Mouse (Mus musculus) cortical plate, adult 2 months (tissue): ENCODE data around the gene Khdc1b. TPM values are rescaled to one million over a fixed set of nuclear protein-coding genes. Genes with fewer than 3 reads are reported as not detected.
"Not testable (repeated sequence)": the region's sequence is repeated elsewhere in the genome, so short reads cannot be mapped to it uniquely, and the experiment has no call there.

Source experiments
- H3K27ac ChIP-seq: fragments of 200-500 bp; 2 replicates; pipeline ENCODE4 v1.5.1; 2012; ENCODE audit warnings: low read length, control low read depth, inconsistent platforms; ENCODE audit not compliant: insufficient read depth
- H3K4me1 ChIP-seq: fragments of 200-500 bp; 2 replicates; pipeline ENCODE4 v1.6.1; 2011; ENCODE audit warnings: low read length; ENCODE audit not compliant: control insufficient read depth, insufficient read depth
- H3K4me3 ChIP-seq: fragments of 200-500 bp; 2 replicates; pipeline ENCODE4 v1.5.1; 2011; ENCODE audit warnings: mild to moderate bottlenecking, low read length, control low read depth; ENCODE audit not compliant: insufficient read depth
- CTCF ChIP-seq: fragments of 200-500 bp; IDR thresholded peaks from 2 replicates; pipeline ENCODE4 v1.5.1; 2011; ENCODE audit warnings: mild to moderate bottlenecking, control low read depth, low read length; ENCODE audit not compliant: insufficient read depth; ENCODE audit errors: extremely low read depth
- POLR2A ChIP-seq: fragments of 200-500 bp; IDR thresholded peaks from 2 replicates; pipeline ENCODE4 v1.6.1; 2011; ENCODE audit warnings: mild to moderate bottlenecking, low read length, control low read depth; ENCODE audit not compliant: insufficient read depth; ENCODE audit errors: extremely low read depth
- polyA plus RNA-seq: library from polyadenylated mRNA; depleted of rRNA; stranded (reverse); fragments of >200 nt; gene quantifications from 2 replicates; pipeline ENCODE4 v1.2.3, GENCODE M21; 2012; rRNA removed

Khdc1b gene
- not detected in 2 replicates for polyA plus RNA-seq

DNA sequence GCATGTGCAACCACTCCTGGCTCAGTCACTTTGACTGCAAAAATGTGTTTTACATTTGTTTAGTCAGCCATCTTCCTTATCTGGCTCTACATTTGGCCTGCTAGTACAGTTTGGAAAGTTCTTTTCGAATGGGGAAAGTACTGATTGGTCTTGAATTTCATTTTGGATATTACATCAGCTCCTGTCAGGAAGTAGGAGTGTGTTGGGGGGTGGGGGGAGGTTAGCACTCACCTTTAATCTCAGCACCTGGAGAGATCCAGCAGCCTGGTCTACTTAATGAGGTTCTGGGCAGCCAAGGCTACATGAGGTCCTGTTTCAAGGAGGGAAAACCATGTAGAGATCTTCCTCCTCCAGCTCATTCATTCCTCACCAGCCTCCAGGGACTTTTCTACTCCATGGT lies at the start of gene Khdc1b:
Gene Khdc1b (plus strand): TSS at position 301 of the 400 bp plus-strand sequence.
- Histone ChIP-seq H3K4me1 (no peaks in the 10 kb centered on the region), H3K27ac (no peak within 1 kb of the TSS), H3K4me3 (no peak within 1 kb of the TSS)
- no peak for TF ChIP-seq CTCF
- no peak for TF ChIP-seq POLR2A

DNA sequence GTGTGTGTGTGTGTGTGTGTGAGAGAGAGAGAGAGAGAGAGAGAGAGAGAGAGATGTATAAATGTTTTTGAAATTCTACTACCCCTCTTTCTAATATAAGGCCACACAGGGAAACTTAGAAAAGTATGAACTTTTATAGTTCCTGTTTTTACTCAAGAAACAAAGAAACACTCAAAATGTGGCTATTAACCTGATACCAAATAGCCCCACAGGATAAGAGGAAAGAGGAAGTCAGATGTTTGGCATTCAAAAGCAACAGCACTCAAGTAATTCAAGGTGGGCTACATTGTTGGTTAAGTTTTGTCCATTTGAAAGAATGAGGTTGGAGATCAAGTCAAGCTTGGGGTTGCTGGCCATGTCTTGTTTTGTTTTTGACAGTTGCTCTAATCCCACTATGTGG lies 47.5 kb upstream of the Khdc1b start:
- Histone ChIP-seq H3K4me3 (no peak overlapping the region), H3K4me1 (no peaks in the 10 kb centered on the region), H3K27ac (no peak overlapping the region)
- no peak for TF ChIP-seq CTCF
- no peak for TF ChIP-seq POLR2A

DNA sequence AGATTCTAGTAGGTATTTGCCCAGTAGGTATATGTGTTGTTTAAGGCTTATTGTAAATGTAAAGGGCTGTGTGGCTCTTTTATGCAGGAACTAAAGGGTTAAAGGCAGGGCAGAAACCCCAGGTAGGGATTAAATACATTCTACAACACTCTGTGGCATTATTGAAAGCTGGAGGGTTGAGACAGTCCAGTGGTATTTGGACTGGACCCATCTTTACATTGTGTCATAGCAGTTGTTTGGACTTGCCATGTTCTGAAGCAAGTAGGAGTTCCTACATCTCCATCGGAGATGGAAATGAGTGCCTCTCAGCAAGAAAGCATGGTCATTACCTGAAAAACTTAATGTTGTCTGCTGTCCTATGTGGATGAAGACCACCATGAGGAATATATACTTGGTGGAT lies 42.6 kb upstream of the Khdc1b start:
- no peak for TF ChIP-seq CTCF
- Histone ChIP-seq H3K4me3 (no peak overlapping the region), H3K27ac (no peak overlapping the region), H3K4me1 (no peaks in the 10 kb centered on the region)

DNA sequence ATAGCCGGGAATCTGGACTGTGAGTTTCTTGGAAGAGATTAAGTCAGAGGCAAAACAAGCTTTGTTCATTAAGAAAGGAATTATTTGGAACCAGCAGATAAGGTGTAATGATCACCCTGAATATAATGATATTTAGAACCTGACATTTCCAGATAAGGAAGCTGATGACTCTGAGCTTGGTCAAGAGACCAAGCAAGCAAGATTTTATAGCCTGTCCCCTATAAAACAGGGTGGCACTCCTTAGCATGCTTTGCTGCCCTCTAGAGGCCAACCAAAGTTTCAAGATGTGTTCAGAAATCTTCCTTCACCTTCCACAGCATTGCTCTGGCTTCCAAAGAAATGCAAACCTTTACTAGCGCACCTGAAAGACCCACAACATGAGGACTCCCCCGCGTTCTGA lies 39.1 kb upstream of the Khdc1b start:
- Histone ChIP-seq H3K4me3 (no peak overlapping the region), H3K27ac (no peak overlapping the region), H3K4me1 (no peaks in the 10 kb centered on the region)
- TF ChIP-seq CTCF (peak; percentile 76), POLR2A (no peak)

DNA sequence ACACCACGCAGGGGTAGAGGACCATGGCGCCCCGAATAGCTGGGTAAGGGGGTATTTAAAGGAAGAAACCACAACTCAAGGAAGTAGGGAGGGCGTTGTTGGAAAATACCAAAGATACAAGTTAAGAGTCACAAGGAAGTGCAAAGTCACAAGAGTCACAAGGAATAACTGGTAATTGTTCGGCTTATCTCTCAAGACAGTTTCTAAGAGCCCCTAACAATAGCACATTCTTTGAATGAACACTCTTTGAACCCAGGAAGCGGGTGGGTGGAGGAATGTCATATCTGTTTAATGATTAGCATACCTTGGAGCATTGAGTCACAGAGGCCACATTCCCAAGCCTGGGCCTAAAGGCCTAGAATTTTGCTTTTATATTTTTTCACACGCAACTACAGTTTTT lies 38.6 kb upstream of the Khdc1b start:
- not testable (repeated sequence) for H3K4me3 ChIP-seq, H3K4me1 ChIP-seq, H3K27ac ChIP-seq

DNA sequence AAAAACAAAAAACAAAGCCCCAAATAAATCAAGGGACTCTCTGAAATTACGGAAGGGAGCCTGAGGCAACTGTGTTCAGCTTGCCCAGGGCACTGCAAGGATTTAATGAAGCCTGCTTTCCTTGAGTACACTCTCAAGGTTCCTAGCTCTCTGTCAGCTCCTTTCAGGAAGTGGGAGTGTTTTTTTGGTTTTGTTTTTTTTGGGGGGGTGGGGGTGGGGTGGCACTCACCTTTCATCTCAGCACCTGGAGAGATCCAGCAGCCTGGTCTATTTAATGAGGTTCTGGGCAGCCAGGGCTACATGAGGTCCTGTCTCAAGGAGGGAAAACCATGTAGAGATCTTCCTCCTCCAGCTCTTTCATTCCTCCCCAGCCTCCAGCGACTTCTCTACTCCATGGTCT lies 34.0 kb upstream of the Khdc1b start, which contains the start of gene Khdc1a:
Gene Khdc1a (plus strand): TSS at position 301 of the 400 bp plus-strand sequence.
- no peak for TF ChIP-seq CTCF
- TF ChIP-seq POLR2A, result no peak
- Histone ChIP-seq H3K27ac (no peak within 1 kb of the TSS), H3K4me1 (no peaks in the 10 kb centered on the region), H3K4me3 (no peak within 1 kb of the TSS)

DNA sequence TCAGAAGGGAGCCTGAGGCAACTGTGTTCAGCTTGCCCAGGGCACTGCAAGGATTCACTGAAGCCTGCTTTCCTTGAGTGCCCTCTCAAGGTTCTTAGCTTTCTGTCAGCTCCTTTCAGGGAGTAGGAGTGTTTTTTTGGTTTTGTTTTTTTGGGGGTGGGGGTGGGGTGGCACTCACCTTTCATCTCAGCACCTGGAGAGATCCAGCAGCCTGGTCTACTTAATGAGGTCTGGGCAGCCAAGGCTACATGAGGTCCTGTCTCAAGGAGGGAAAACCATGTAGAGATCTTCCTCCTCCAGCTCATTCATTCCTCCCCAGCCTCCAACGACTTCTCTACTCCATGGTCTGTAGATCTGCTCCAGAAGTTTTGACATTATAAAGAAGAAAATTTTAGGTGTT lies 15.3 kb upstream of the Khdc1b start, which contains the start of gene Khdc1c:
Gene Khdc1c (plus strand): TSS at position 301 of the 400 bp plus-strand sequence.
- not testable (repeated sequence) for H3K4me1 ChIP-seq, H3K4me3 ChIP-seq, H3K27ac ChIP-seq

DNA sequence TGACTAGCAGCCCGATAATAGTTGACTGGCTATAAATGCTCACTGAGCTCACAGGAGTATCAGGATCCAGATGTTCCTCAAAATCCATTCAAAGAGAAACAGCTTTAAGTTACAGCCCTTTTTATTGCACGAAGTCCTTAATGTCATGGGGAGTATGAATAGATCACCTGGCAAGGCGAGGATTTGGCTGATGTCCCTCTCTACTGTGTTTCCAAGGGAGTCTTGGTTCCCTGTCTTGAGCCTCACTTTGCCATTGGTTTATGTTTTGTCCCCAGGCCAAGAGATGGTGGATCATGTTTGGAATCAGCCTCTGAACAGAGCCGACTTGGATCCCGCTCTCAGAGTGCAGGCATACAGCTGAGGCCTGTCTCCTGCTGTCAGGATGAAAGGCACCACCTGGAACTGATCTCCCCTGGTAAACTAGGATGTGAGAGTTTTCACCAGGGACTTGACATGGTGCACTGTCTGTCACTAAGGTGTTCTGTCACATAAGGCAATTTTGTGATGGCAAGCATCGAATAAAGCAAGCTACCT lies 7.8 kb downstream of the Khdc1b start:
- no peak for TF ChIP-seq POLR2A
- TF ChIP-seq CTCF, result no peak
- no peak overlapping the region for H3K27ac ChIP-seq
- H3K4me3 ChIP-seq, result no peak overlapping the region
- no peaks in the 10 kb centered on the region for H3K4me1 ChIP-seq

DNA sequence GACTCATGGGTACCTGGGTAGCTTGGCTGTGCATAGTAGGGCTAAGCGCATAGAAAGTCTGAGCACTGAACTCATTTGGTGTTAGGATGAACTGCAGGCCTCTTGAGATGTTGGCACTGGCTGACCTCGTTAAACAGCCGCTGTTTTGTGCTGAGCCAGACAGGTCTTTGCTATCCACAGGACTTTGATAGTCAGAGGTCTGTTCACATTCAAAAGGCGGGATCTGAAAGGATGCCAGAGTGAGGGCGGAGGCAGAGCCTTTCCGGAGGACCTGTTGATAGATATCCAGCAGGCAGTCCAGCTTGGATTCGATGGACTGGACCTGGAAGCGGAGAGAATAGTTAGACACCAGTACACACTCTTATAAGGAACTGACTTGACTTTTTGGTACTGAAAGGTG lies 19.4 kb downstream of the Khdc1b start:
- TF ChIP-seq POLR2A, result no peak
- Histone ChIP-seq H3K27ac (no peak overlapping the region), H3K4me3 (no peak overlapping the region), H3K4me1 (no peaks in the 10 kb centered on the region)

DNA sequence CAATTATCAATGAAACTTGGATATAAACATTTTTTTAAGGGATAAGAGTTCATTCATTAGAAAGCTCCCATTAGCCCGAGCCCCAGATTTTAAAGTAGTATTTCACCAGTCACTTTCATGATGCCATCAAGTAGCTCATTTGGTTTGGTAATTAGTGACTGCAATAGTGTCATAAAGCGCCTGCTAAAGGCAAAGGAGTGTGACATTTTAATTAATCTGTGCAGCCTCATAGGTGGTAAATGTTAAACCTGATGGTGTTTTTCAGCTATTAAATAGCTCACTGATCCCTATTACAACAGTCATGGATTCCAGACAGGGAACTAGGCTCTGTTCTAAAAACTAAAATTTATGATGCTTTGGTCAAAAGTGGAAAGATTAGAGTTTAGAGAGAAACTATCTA lies 23.9 kb downstream of the Khdc1b start:
- no peak for TF ChIP-seq CTCF
- no peak for TF ChIP-seq POLR2A
- Histone ChIP-seq H3K4me3 (no peak overlapping the region), H3K27ac (no peak overlapping the region), H3K4me1 (peaks cover 2% of the 10 kb centered on the region; the same call in 1 of the 2 replicates)
